Comparison of ENCODE assay signal across 17 mouse cellular contexts in genomic region chr15:97955742-97956141, GRCm38 (mm10). TPM values are rescaled to one million over a fixed set of nuclear protein-coding genes. Genes with fewer than 3 reads are reported as not detected.
DNase-seq lines count a peak whose midpoint lies in the region; ATAC-seq and TF ChIP-seq lines count a peak whose summit lies in the region.
"Had no signal": no experiment of that assay in that cellular context is flagged by ENCODE, and none has a peak within 500 bp of the region (broad histone marks: within the 10 kb centered on the region; RNA-seq: fewer than 3 reads in every experiment).

No protein-coding gene starts in this region.

- peaks cover 40% of the 10 kb centered on the region for H3K27me3 ChIP-seq in heart, embryonic 13.5 days (replicated peaks)
- H3K27me3 ChIP-seq in heart, embryonic 12.5 days (replicated peaks) = peaks cover 30% of the 10 kb centered on the region
- no peaks in the 10 kb centered on the region for H3K27me3 ChIP-seq in lung, postnatal 0 days (replicated peaks; ENCODE audit: insufficient read depth, low read length)
- no peaks in the 10 kb centered on the region for H3K27me3 ChIP-seq in embryonic facial prominence, embryonic 11.5 days (ENCODE audit: control insufficient read depth, insufficient read depth, low read length)

- TF ChIP-seq CTCF in lung, postnatal 0 days (IDR thresholded peaks at IDR 0.05) = no peak
- no peak for TF ChIP-seq CTCF in bone marrow, adult 2 months (IDR thresholded peaks at IDR 0.05; ENCODE audit: control insufficient read depth, insufficient read depth, low read length)

- H3K4me1 ChIP-seq in heart, embryonic 13.5 days = peaks cover 7% of the 10 kb centered on the region
- H3K4me1 ChIP-seq in heart, embryonic 12.5 days (replicated peaks) = 0 out of 2 replicates have a peak, but pooled peaks cover 4% of the 10 kb centered on the region
- H3K4me1 ChIP-seq in lung, postnatal 0 days (ENCODE audit: insufficient read depth, low read depth, low read length) = no peaks in the 10 kb centered on the region
- no peaks in the 10 kb centered on the region for H3K4me1 ChIP-seq in bone marrow, adult 2 months (ENCODE audit: control insufficient read depth, insufficient read depth, low read length)
- no peaks in the 10 kb centered on the region for H3K4me1 ChIP-seq in embryonic facial prominence, embryonic 11.5 days (ENCODE audit: control insufficient read depth, insufficient read depth, low read length)

- no peak for ATAC-seq in heart, embryonic 13.5 days (ENCODE audit: extremely low read depth, insufficient number of reproducible peaks, low FRiP score, low TSS enrichment)
- no peak for ATAC-seq in heart, embryonic 12.5 days (ENCODE audit: insufficient number of reproducible peaks, low FRiP score)
- ATAC-seq in lung, postnatal 0 days = 0 out of 2 replicates have a peak, but pooled peaks have one; percentile 21
- no peak for ATAC-seq in embryonic facial prominence, embryonic 11.5 days (replicated peaks; ENCODE audit: insufficient number of reproducible peaks, low FRiP score, low TSS enrichment, low read depth)
- ATAC-seq: hindbrain, embryonic 16.5 days had no signal

- no peaks in the 10 kb centered on the region for H3K36me3 ChIP-seq in heart, embryonic 13.5 days
- no peaks in the 10 kb centered on the region for H3K36me3 ChIP-seq in heart, embryonic 12.5 days
- no peaks in the 10 kb centered on the region for H3K36me3 ChIP-seq in lung, postnatal 0 days (ENCODE audit: insufficient read depth, low read length)
- no peaks in the 10 kb centered on the region for H3K36me3 ChIP-seq in embryonic facial prominence, embryonic 11.5 days (replicated peaks; ENCODE audit: control insufficient read depth, insufficient read depth, low read depth, low read length)

- 19% methylated on average over 4 of the region's 4 CpGs for WGBS in heart, embryonic 13.5 days
- WGBS in heart, embryonic 12.5 days = 31% methylated on average over 4 of the region's 4 CpGs
- 13% methylated on average over 4 of the region's 4 CpGs for WGBS in lung, postnatal 0 days
- WGBS in bone marrow, adult 2 months = 61% methylated on average over 4 of the region's 4 CpGs
- 26% methylated on average over 4 of the region's 4 CpGs for WGBS in embryonic facial prominence, embryonic 11.5 days

- TF ChIP-seq POLR2A in bone marrow, adult 2 months (IDR thresholded peaks at IDR 0.05; ENCODE audit: borderline replicate concordance, control insufficient read depth, low read depth, low read length) = no peak

- H3K4me3 ChIP-seq in heart, embryonic 13.5 days = no peak overlapping the region
- H3K4me3 ChIP-seq in heart, embryonic 12.5 days = no peak overlapping the region
- no peak overlapping the region for H3K4me3 ChIP-seq in lung, postnatal 0 days (ENCODE audit: low read depth, low read length)
- no peak overlapping the region for H3K4me3 ChIP-seq in bone marrow, adult 2 months (replicated peaks; ENCODE audit: control insufficient read depth, low read depth, low read length)
- no peak overlapping the region for H3K4me3 ChIP-seq in embryonic facial prominence, embryonic 11.5 days (ENCODE audit: low read depth, low read length)

- H3K4me2 ChIP-seq in heart, embryonic 13.5 days = no peak overlapping the region
- no peak overlapping the region for H3K4me2 ChIP-seq in heart, embryonic 12.5 days
- H3K4me2 ChIP-seq in lung, postnatal 0 days (replicated peaks; ENCODE audit: low read depth, low read length) = no peak overlapping the region
- H3K4me2 ChIP-seq in embryonic facial prominence, embryonic 11.5 days (ENCODE audit: low read depth, low read length) = no peak overlapping the region

- no peaks in the 10 kb centered on the region for H3K9me3 ChIP-seq in heart, embryonic 13.5 days
- no peaks in the 10 kb centered on the region for H3K9me3 ChIP-seq in heart, embryonic 12.5 days (replicated peaks)
- no peaks in the 10 kb centered on the region for H3K9me3 ChIP-seq in lung, postnatal 0 days (ENCODE audit: low read length)
- H3K9me3 ChIP-seq in embryonic facial prominence, embryonic 11.5 days (replicated peaks; ENCODE audit: control insufficient read depth, low read length) = no peaks in the 10 kb centered on the region

- intact Hi-C loops in left cerebral cortex, postnatal 4 days (cut with DNase I) = loop anchor here (10.0 kb wide), 1 partner anchor 101 kb away; no protein-coding TSS in a partner anchor

- no peak overlapping the region for H3K27ac ChIP-seq in heart, embryonic 13.5 days (replicated peaks)
- no peak overlapping the region for H3K27ac ChIP-seq in heart, embryonic 12.5 days (ENCODE audit: poor library complexity, severe bottlenecking)
- H3K27ac ChIP-seq in lung, postnatal 0 days (ENCODE audit: low read length) = no peak overlapping the region
- 0 out of 2 replicates have a peak overlapping the region, but pooled peaks have one; percentile 2 for H3K27ac ChIP-seq in bone marrow, adult 2 months (ENCODE audit: control insufficient read depth, insufficient read depth, low read depth, low read length, poor library complexity)
- no peak overlapping the region for H3K27ac ChIP-seq in embryonic facial prominence, embryonic 11.5 days (replicated peaks; ENCODE audit: low read depth, low read length)
- H3K27ac ChIP-seq: liver, embryonic 14.5 days had no signal

- 0 out of 2 replicates have a peak overlapping the region, but pooled peaks have one; percentile 44 for H3K9ac ChIP-seq in heart, embryonic 13.5 days
- no peak overlapping the region for H3K9ac ChIP-seq in heart, embryonic 12.5 days
- H3K9ac ChIP-seq in lung, postnatal 0 days (replicated peaks; ENCODE audit: low read depth) = no peak overlapping the region
- peak overlapping the region; percentile 2; the same call in 1 of the 2 replicates for H3K9ac ChIP-seq in embryonic facial prominence, embryonic 11.5 days (replicated peaks; ENCODE audit: low read length)
- H3K9ac ChIP-seq: liver, embryonic 14.5 days had no signal

- TF ChIP-seq EP300 in lung, postnatal 0 days (IDR thresholded peaks at IDR 0.05) = no peak

- no peak for DNase-seq in lung, postnatal 0 days (ENCODE audit: low spot score)
- DNase-seq in lung, adult 18-20 months = no peak
- DNase-seq in embryonic facial prominence, embryonic 11.5 days (ENCODE audit: low spot score) = peak; percentile 33
- no peak for DNase-seq in left cerebral cortex, postnatal 4 days
- no peak for DNase-seq in layer of hippocampus, postnatal 25 days (ENCODE audit: extremely low spot score in 1 of 2, low spot score in 1 of 2)
- DNase-seq: cerebellum, postnatal 10 days; gastrocnemius, postnatal 14 days; heart, postnatal 36 days; kidney, adult 8-10 months; right cerebral cortex, postnatal 4 days; thymus, postnatal 25 days had no signal

RNA-seq across cellular contexts. Expression of gene Tmem106c, which starts 8.3 kb away (rescaled TPM):
- polyA plus RNA-seq in heart, embryonic 13.5 days (2015; fragmentation: Nextera tagmentation; extraction: Ambion mirVana) = 29.6 and 36.5 TPM in 2 replicates
- 28.5 and 32.2 TPM in 2 replicates for polyA plus RNA-seq in heart, embryonic 12.5 days (2016; fragmentation: Nextera tagmentation; extraction: Ambion mirVana)
- polyA plus RNA-seq in lung, postnatal 0 days (2015; fragmentation: Nextera tagmentation; extraction: Ambion mirVana) = 30.3 and 36.7 TPM in 2 replicates
- 7.1 and 10.0 TPM in 2 replicates for polyA plus RNA-seq in bone marrow, adult 2 months (2011; ENCODE audit: insufficient read depth, insufficient read length, low replicate concordance, missing spikeins)
- polyA plus RNA-seq in embryonic facial prominence, embryonic 11.5 days (2014; fragmentation: Nextera tagmentation; extraction: Ambion mirVana) = 39.1 and 40.6 TPM in 2 replicates
- 10 to 100 TPM; 18.0 to 20.1 TPM for total RNA-seq in left cerebral cortex, postnatal 4 days (2021)
- total RNA-seq in layer of hippocampus, postnatal 25 days (2021) = 10 to 100 TPM; 26.8 to 27.2 TPM

RNA-seq across cellular contexts. Expression of gene Vdr, which starts 45.3 kb away (rescaled TPM):
- 1.1 TPM in 2 replicates for polyA plus RNA-seq in heart, embryonic 13.5 days (2015; fragmentation: Nextera tagmentation; extraction: Ambion mirVana)
- polyA plus RNA-seq in heart, embryonic 12.5 days (2016; fragmentation: Nextera tagmentation; extraction: Ambion mirVana) = 1.4 and 1.6 TPM in 2 replicates
- 2.6 TPM in 2 replicates for polyA plus RNA-seq in lung, postnatal 0 days (2015; fragmentation: Nextera tagmentation; extraction: Ambion mirVana)
- polyA plus RNA-seq in bone marrow, adult 2 months (2011; ENCODE audit: insufficient read depth, insufficient read length, low replicate concordance, missing spikeins) = 0.88 and 1.5 TPM in 2 replicates
- 0.29 and 0.36 TPM in 2 replicates for polyA plus RNA-seq in embryonic facial prominence, embryonic 11.5 days (2014; fragmentation: Nextera tagmentation; extraction: Ambion mirVana)
- under 1 TPM in 1 of 2 experiments, not detected in 1; 0.08 TPM for total RNA-seq in left cerebral cortex, postnatal 4 days (2021)
- under 1 TPM in 1 of 2 experiments, not detected in 1; 0.07 TPM for total RNA-seq in layer of hippocampus, postnatal 25 days (2021)
- total RNA-seq: monocyte, adult 5-6 weeks had no signal

RNA-seq across cellular contexts. Expression of gene Col2a1, which starts 48.8 kb away (rescaled TPM):
- polyA plus RNA-seq in heart, embryonic 13.5 days (2015; fragmentation: Nextera tagmentation; extraction: Ambion mirVana) = 26.1 and 27.8 TPM in 2 replicates
- 78.0 and 78.9 TPM in 2 replicates for polyA plus RNA-seq in heart, embryonic 12.5 days (2016; fragmentation: Nextera tagmentation; extraction: Ambion mirVana)
- polyA plus RNA-seq in lung, postnatal 0 days (2015; fragmentation: Nextera tagmentation; extraction: Ambion mirVana) = 0.18 TPM in 1 of 2 replicates, not detected in the other
- 0.52 TPM in 1 of 2 replicates, not detected in the other for polyA plus RNA-seq in bone marrow, adult 2 months (2011; ENCODE audit: insufficient read depth, insufficient read length, low replicate concordance, missing spikeins)
- 161 and 177 TPM in 2 replicates for polyA plus RNA-seq in embryonic facial prominence, embryonic 11.5 days (2014; fragmentation: Nextera tagmentation; extraction: Ambion mirVana)
- 1 to 10 TPM; 2.5 to 5.4 TPM for total RNA-seq in left cerebral cortex, postnatal 4 days (2021)
- total RNA-seq in layer of hippocampus, postnatal 25 days (2021) = 1 to 10 TPM in 1 of 2 experiments, under 1 TPM in 1; 0.42 to 1.0 TPM
- total RNA-seq: monocyte, adult 5-6 weeks had no signal

Comparison
In these comparisons a context has a peak if more than half of its experiments do, and no peak if none do; other contexts are left out.
1. H3K9ac ChIP-seq: peak in heart, embryonic 13.5 days (single experiment) and embryonic facial prominence, embryonic 11.5 days (single experiment); none in heart, embryonic 12.5 days (single experiment) and lung, postnatal 0 days (single experiment).
2. RNA of gene Col2a1, which starts 48.8 kb away (polyA plus RNA-seq): 161 to 177 TPM in embryonic facial prominence, embryonic 11.5 days, 78.0 to 78.9 TPM in heart, embryonic 12.5 days and 26.1 to 27.8 TPM in heart, embryonic 13.5 days; 0.18 TPM in lung, postnatal 0 days and 0.52 TPM in bone marrow, adult 2 months; every median in the first group is over 10 times any median in the second.